25 mouse cellular contexts compared by ENCODE assay signal in genomic region chrX:85112418-85112817, GRCm38 (mm10).
DNase-seq lines count a peak whose midpoint lies in the region; ATAC-seq and TF ChIP-seq lines count a peak whose summit lies in the region.
"Had no signal": no experiment of that assay in that cellular context is flagged by ENCODE, and none has a peak within 500 bp of the region (broad histone marks: within the 10 kb centered on the region; RNA-seq: fewer than 3 reads in every experiment).

No protein-coding gene starts in this region.

- ATAC-seq in forebrain, postnatal 0 days = peak; percentile 40; the same call in 1 of the 2 replicates
- no peak for ATAC-seq in forebrain, embryonic 14.5 days
- ATAC-seq in hindbrain, embryonic 16.5 days = peak; percentile 76
- ATAC-seq: activated CD4-positive, CD25-positive, alpha-beta regulatory T cell, adult 4 months; forebrain, embryonic 15.5 days; inflammation-experienced regulatory T-cells, adult 6 months; intestine, postnatal 0 days; Patski had no signal

- H3K9ac ChIP-seq in forebrain, postnatal 0 days = no peak overlapping the region
- H3K9ac ChIP-seq in forebrain, embryonic 14.5 days (ENCODE audit: low read length) = no peak overlapping the region
- H3K9ac ChIP-seq in hindbrain, embryonic 16.5 days (ENCODE audit: low read depth, low read length) = no peak overlapping the region
- H3K9ac ChIP-seq: embryonic facial prominence, embryonic 15.5 days; forebrain, embryonic 15.5 days had no signal

- H3K4me3 ChIP-seq in forebrain, postnatal 0 days (ENCODE audit: low read depth, low read length) = no peak overlapping the region
- no peak overlapping the region for H3K4me3 ChIP-seq in forebrain, embryonic 14.5 days (ENCODE audit: low read depth, low read length)
- H3K4me3 ChIP-seq in layer of hippocampus, adult 2 months = no peak overlapping the region
- H3K4me3 ChIP-seq in hindbrain, embryonic 16.5 days (ENCODE audit: low read length) = no peak overlapping the region
- H3K4me3 ChIP-seq: embryonic facial prominence, embryonic 15.5 days; erythroblast, embryonic 14.5 days; forebrain, embryonic 10.5 days; forebrain, embryonic 15.5 days; heart, embryonic 10.5 days had no signal

- no peaks in the 10 kb centered on the region for H3K9me3 ChIP-seq in forebrain, postnatal 0 days (ENCODE audit: low read length)
- H3K9me3 ChIP-seq in forebrain, embryonic 14.5 days (replicated peaks; ENCODE audit: control insufficient read depth, low read length) = no peaks in the 10 kb centered on the region
- H3K9me3 ChIP-seq in hindbrain, embryonic 16.5 days (ENCODE audit: control insufficient read depth, low read length) = no peaks in the 10 kb centered on the region
- H3K9me3 ChIP-seq: embryonic facial prominence, embryonic 15.5 days; forebrain, embryonic 10.5 days; forebrain, embryonic 15.5 days; heart, embryonic 10.5 days had no signal

- no peaks in the 10 kb centered on the region for H3K36me3 ChIP-seq in forebrain, postnatal 0 days (ENCODE audit: insufficient read depth)
- no peaks in the 10 kb centered on the region for H3K36me3 ChIP-seq in forebrain, embryonic 14.5 days (ENCODE audit: control insufficient read depth, insufficient read depth, low read length)
- no peaks in the 10 kb centered on the region for H3K36me3 ChIP-seq in hindbrain, embryonic 16.5 days (ENCODE audit: control insufficient read depth, insufficient read depth, low read length)
- H3K36me3 ChIP-seq: embryonic facial prominence, embryonic 15.5 days; forebrain, embryonic 10.5 days; forebrain, embryonic 15.5 days; heart, embryonic 10.5 days had no signal

- DNase-seq in forebrain, postnatal 0 days = no peak
- DNase-seq in forebrain, embryonic 14.5 days (ENCODE audit: low spot score) = no peak
- DNase-seq in layer of hippocampus, adult 2 months (ENCODE audit: low spot score in 2 of 2) = no peak
- no peak for DNase-seq in layer of hippocampus, adult 18-20 months (ENCODE audit: low spot score in 2 of 2)
- DNase-seq in brain, embryonic 14.5 days (ENCODE audit: low read depth) = peak; percentile 9
- DNase-seq in adipocyte (ENCODE audit: low spot score) = no peak
- DNase-seq: adrenal gland, adult 2 months; adrenal gland, postnatal 25 days; cerebellum, adult 8-10 months; embryo, embryonic 11 days; gastrocnemius, postnatal 10 days; heart, adult 18-20 months; heart, postnatal 10 days; heart, postnatal 4 days had no signal

- H3K4me1 ChIP-seq in forebrain, postnatal 0 days (ENCODE audit: insufficient read depth) = no peaks in the 10 kb centered on the region
- no peaks in the 10 kb centered on the region for H3K4me1 ChIP-seq in forebrain, embryonic 14.5 days (ENCODE audit: control insufficient read depth, insufficient read depth, low read length)
- no peaks in the 10 kb centered on the region for H3K4me1 ChIP-seq in hindbrain, embryonic 16.5 days (ENCODE audit: control insufficient read depth, insufficient read depth, low read depth, low read length)
- H3K4me1 ChIP-seq: embryonic facial prominence, embryonic 15.5 days; forebrain, embryonic 10.5 days; forebrain, embryonic 15.5 days; heart, embryonic 10.5 days had no signal

- no peak overlapping the region for H3K4me2 ChIP-seq in forebrain, postnatal 0 days (ENCODE audit: low read depth)
- no peak overlapping the region for H3K4me2 ChIP-seq in forebrain, embryonic 14.5 days (ENCODE audit: low read length)
- H3K4me2 ChIP-seq in hindbrain, embryonic 16.5 days (ENCODE audit: low read length) = no peak overlapping the region
- H3K4me2 ChIP-seq: embryonic facial prominence, embryonic 15.5 days; forebrain, embryonic 15.5 days had no signal

- no peak for TF ChIP-seq POLR2A in brain, embryonic 14.5 days (IDR thresholded peaks at IDR 0.05; ENCODE audit: borderline replicate concordance, extremely low read depth, insufficient read depth, insufficient read length, poor library complexity, severe bottlenecking)

- no peak for TF ChIP-seq CTCF in forebrain, postnatal 0 days (IDR thresholded peaks at IDR 0.05; ENCODE audit: low read depth)
- TF ChIP-seq CTCF in layer of hippocampus, adult 2 months (conservative IDR thresholded peaks at IDR 0.05) = no peak
- TF ChIP-seq CTCF in brain, embryonic 14.5 days (IDR thresholded peaks at IDR 0.05; ENCODE audit: borderline replicate concordance, extremely low read depth, insufficient read depth, insufficient read length) = no peak

- no peaks in the 10 kb centered on the region for H3K27me3 ChIP-seq in forebrain, postnatal 0 days (ENCODE audit: insufficient read depth, low read length)
- H3K27me3 ChIP-seq in forebrain, embryonic 14.5 days (replicated peaks; ENCODE audit: control insufficient read depth, insufficient read depth, low read length) = no peaks in the 10 kb centered on the region
- no peaks in the 10 kb centered on the region for H3K27me3 ChIP-seq in hindbrain, embryonic 16.5 days (replicated peaks; ENCODE audit: control insufficient read depth, insufficient read depth, low read length)
- H3K27me3 ChIP-seq: CH12.LX; embryonic facial prominence, embryonic 15.5 days; forebrain, embryonic 15.5 days had no signal

- no peak overlapping the region for H3K27ac ChIP-seq in forebrain, postnatal 0 days (ENCODE audit: low read depth, low read length)
- H3K27ac ChIP-seq in forebrain, embryonic 14.5 days (ENCODE audit: low read depth, low read length) = no peak overlapping the region
- peak overlapping the region; percentile 59; the same call in 1 of the 2 replicates for H3K27ac ChIP-seq in layer of hippocampus, adult 2 months
- no peak overlapping the region; the same call in 1 of the 2 replicates for H3K27ac ChIP-seq in hindbrain, embryonic 16.5 days (ENCODE audit: low read depth, low read length)
- H3K27ac ChIP-seq: embryonic facial prominence, embryonic 15.5 days; forebrain, embryonic 10.5 days; forebrain, embryonic 15.5 days; heart, embryonic 10.5 days had no signal
